Mouse (Mus musculus) midbrain, embryonic 15.5 days (tissue): ENCODE measurements at regions not wholly inside any gene's neighbourhood (a gene's known extent, or its start where the extent isn't known, plus 50 kb on each side); places are given as distances from the start of the nearest gene placed in this dataset.
"Not testable (repeated sequence)": the region's sequence is repeated elsewhere in the genome, so short reads cannot be mapped to it uniquely, and the experiment has no call there.

ENCODE experiments used
- ATAC-seq: fragments of 200-750 bp; cut with Nextera tagmentation; replicated peaks from 2 replicates; pipeline ENCODE4 v1.8.0; 2017; ENCODE audit warnings: moderate TSS enrichment
- H3K27ac ChIP-seq: fragments of 300-500 bp; sonication (generic); 2 replicates; pipeline ENCODE4 v1.5.1; 2015; ENCODE audit warnings: mild to moderate bottlenecking, inconsistent platforms
- H3K27me3 ChIP-seq: fragments of 300-500 bp; sonication (generic); replicated peaks from 2 replicates; pipeline ENCODE4 v1.6.1; 2015; ENCODE audit warnings: inconsistent platforms
- H3K36me3 ChIP-seq: fragments of 300-500 bp; sonication (generic); replicated peaks from 2 replicates; pipeline ENCODE4 v1.6.1; 2015; ENCODE audit warnings: inconsistent platforms
- H3K4me1 ChIP-seq: fragments of 300-500 bp; sonication (generic); 2 replicates; pipeline ENCODE4 v1.6.1; 2015; ENCODE audit warnings: inconsistent platforms
- H3K4me2 ChIP-seq: fragments of 300-500 bp; sonication (generic); 2 replicates; pipeline ENCODE4 v1.6.1; 2015; ENCODE audit warnings: inconsistent platforms, mild to moderate bottlenecking, moderate library complexity
- H3K4me3 ChIP-seq: fragments of 300-500 bp; sonication (generic); 2 replicates; pipeline ENCODE4 v1.5.1; 2015; ENCODE audit warnings: mild to moderate bottlenecking, inconsistent platforms
- H3K9ac ChIP-seq: fragments of 300-500 bp; sonication (generic); 2 replicates; pipeline ENCODE4 v1.6.1; 2015; ENCODE audit warnings: mild to moderate bottlenecking, inconsistent platforms
- H3K9me3 ChIP-seq: fragments of 300-500 bp; sonication (generic); 2 replicates; pipeline ENCODE4 v1.6.1; 2016; ENCODE audit warnings: inconsistent platforms
- WGBS: fragments of 180-500 bp; shearing (Covaris S2); methylation state at CpG from one replicate; pipeline ENCODE4 v1.1.7; 2015; ENCODE audit warnings: mixed read lengths; 5-methylcytosine and 5-hydroxymethylcytosine counted together

GRCm38 (mm10) chr7:73251187-73251740 is 124.0 kb upstream of the Rgma start:
- Histone ChIP-seq H3K27me3 (no peaks in the 10 kb centered on the region), H3K4me2 (no peak overlapping the region), H3K4me3 (no peak overlapping the region), H3K9me3 (no peaks in the 10 kb centered on the region), H3K36me3 (no peaks in the 10 kb centered on the region), H3K27ac (no peak overlapping the region), H3K9ac (no peak overlapping the region), H3K4me1 (0 out of 2 replicates have a peak, but pooled peaks cover 2% of the 10 kb centered on the region)
- ATAC-seq: no peak
- WGBS: 62% methylated on average over 6 of the region's 6 CpGs

DNA sequence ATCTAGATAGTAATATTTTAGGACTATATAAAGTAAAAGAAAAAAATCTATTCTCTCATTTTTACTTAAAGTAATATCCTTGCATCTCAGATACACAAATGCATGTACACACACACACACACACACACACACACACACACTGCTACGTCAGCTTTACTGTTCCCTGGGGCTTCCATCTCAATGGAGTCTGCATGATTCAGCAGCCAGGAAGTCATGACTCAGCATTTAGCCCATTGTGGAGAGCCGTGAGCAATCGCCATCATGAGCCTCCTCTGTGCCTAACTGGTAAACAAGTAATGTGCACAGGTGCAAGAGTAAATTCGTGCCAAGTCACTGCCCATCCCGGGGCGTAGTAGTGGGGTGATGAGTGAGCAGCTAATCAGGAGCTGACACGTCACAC is 120.3 kb upstream of the Rgma start:
- H3K27ac ChIP-seq, H3K27me3 ChIP-seq, H3K4me3 ChIP-seq, H3K9ac ChIP-seq, ATAC-seq, H3K4me1 ChIP-seq, H3K9me3 ChIP-seq, H3K4me2 ChIP-seq, H3K36me3 ChIP-seq: not testable (repeated sequence)
- 83% methylated on average over 7 of the region's 7 CpGs for WGBS

GRCm38 (mm10) chr7:73260140-73260539 is 115.2 kb upstream of the Rgma start:
- H3K27ac ChIP-seq: no peak overlapping the region
- no peak for ATAC-seq
- no peaks in the 10 kb centered on the region for H3K36me3 ChIP-seq
- H3K4me3 ChIP-seq: no peak overlapping the region
- WGBS: 94% methylated on average over 4 of the region's 4 CpGs
- H3K4me1 ChIP-seq: no peaks in the 10 kb centered on the region
- no peak overlapping the region for H3K9ac ChIP-seq
- no peak overlapping the region for H3K4me2 ChIP-seq
- no peaks in the 10 kb centered on the region for H3K9me3 ChIP-seq
- H3K27me3 ChIP-seq: no peaks in the 10 kb centered on the region

- no peak for ATAC-seq
- Histone ChIP-seq H3K27me3 (no peaks in the 10 kb centered on the region), H3K27ac (no peak overlapping the region), H3K36me3 (no peaks in the 10 kb centered on the region), H3K4me3 (no peak overlapping the region), H3K4me2 (no peak overlapping the region), H3K4me1 (no peaks in the 10 kb centered on the region), H3K9me3 (no peaks in the 10 kb centered on the region), H3K9ac (no peak overlapping the region)
- WGBS: 42% methylated on average over 5 of the region's 5 CpGs
Observed at GRCm38 (mm10) chr7:73261750-73262149, 113.6 kb upstream of the Rgma start.

- no peak overlapping the region for H3K27ac ChIP-seq
- H3K9me3 ChIP-seq: no peaks in the 10 kb centered on the region
- H3K36me3 ChIP-seq: no peaks in the 10 kb centered on the region
- ATAC-seq: no peak
- H3K4me2 ChIP-seq: no peak overlapping the region
- H3K4me1 ChIP-seq: no peaks in the 10 kb centered on the region
- H3K4me3 ChIP-seq: no peak overlapping the region
- H3K9ac ChIP-seq: no peak overlapping the region
- 24% methylated on average over 3 of the region's 3 CpGs for WGBS
- H3K27me3 ChIP-seq: no peaks in the 10 kb centered on the region
Observed at GRCm38 (mm10) chr7:73262526-73262925, 112.8 kb upstream of the Rgma start.

DNA sequence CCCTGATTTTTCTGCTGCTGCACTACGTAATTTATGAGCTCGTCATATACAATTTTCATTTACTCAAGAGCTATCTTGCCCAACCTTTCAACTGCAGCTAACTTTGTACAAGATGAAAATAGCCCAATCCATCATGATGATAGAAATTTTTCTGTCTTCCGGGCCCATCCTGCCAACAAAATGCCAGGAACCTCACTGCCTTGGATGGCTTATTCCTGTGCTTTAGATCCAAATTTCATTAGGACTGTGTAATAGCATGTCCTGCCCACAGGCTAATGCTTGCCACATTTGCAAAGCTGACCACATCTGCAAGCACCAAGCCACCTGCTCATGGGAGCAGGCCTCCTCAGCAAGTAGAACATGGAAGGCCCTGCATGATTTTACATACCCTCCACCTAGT is 105.7 kb upstream of the Rgma start:
- H3K4me3 ChIP-seq: no peak overlapping the region
- H3K36me3 ChIP-seq: no peaks in the 10 kb centered on the region
- no peak overlapping the region for H3K4me2 ChIP-seq
- no peak overlapping the region for H3K27ac ChIP-seq
- ATAC-seq: no peak
- 95% methylated on average over 3 of the region's 3 CpGs for WGBS
- H3K9ac ChIP-seq: no peak overlapping the region
- 0 out of 2 replicates have a peak, but pooled peaks cover 6% of the 10 kb centered on the region for H3K4me1 ChIP-seq
- H3K27me3 ChIP-seq: no peaks in the 10 kb centered on the region
- no peaks in the 10 kb centered on the region for H3K9me3 ChIP-seq

- Histone ChIP-seq H3K4me3 (no peak overlapping the region), H3K27me3 (no peaks in the 10 kb centered on the region), H3K9ac (no peak overlapping the region), H3K4me2 (no peak overlapping the region), H3K27ac (no peak overlapping the region), H3K36me3 (no peaks in the 10 kb centered on the region), H3K9me3 (no peaks in the 10 kb centered on the region), H3K4me1 (0 out of 2 replicates have a peak, but pooled peaks cover 6% of the 10 kb centered on the region)
- WGBS: 93% methylated on average over 1 of the region's 1 CpGs
- ATAC-seq: no peak
Observed at GRCm38 (mm10) chr7:73272787-73273186, 102.5 kb upstream of the Rgma start.

DNA sequence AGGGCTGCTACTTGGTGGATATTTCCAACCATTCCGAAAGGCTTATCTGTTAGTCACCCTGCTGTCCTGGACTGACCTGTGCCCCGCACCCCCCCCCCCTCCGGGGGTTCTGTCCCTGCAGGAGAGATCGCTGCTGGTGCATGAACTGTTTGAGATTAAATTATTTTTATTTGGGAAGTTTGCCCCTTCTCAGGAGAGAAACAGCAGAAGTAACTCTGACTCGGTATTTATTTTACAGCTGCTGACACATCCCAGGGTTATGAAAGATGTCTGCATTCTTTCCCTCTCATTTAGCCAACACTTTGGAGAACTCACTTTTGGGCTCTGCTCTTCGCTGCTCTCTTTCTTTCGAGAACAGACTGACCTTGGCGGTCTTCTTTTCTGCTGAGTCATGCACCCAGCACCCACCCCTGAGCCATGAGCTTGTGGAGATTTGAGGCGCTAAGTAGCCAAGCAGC is 99.5 kb upstream of the Rgma start:
- ATAC-seq: no peak
- Histone ChIP-seq H3K4me3 (no peak overlapping the region), H3K4me2 (no peak overlapping the region), H3K9ac (no peak overlapping the region), H3K4me1 (0 out of 2 replicates have a peak, but pooled peaks cover 6% of the 10 kb centered on the region), H3K27me3 (no peaks in the 10 kb centered on the region), H3K36me3 (no peaks in the 10 kb centered on the region), H3K27ac (no peak overlapping the region), H3K9me3 (no peaks in the 10 kb centered on the region)
- WGBS: 87% methylated on average over 9 of the region's 9 CpGs

- WGBS: 91% methylated on average over 6 of the region's 6 CpGs
- ATAC-seq: no peak
- H3K36me3 ChIP-seq: no peaks in the 10 kb centered on the region
- no peaks in the 10 kb centered on the region for H3K4me1 ChIP-seq
- no peak overlapping the region for H3K9ac ChIP-seq
- no peaks in the 10 kb centered on the region for H3K27me3 ChIP-seq
- H3K4me3 ChIP-seq: no peak overlapping the region
- H3K4me2 ChIP-seq: no peak overlapping the region
- no peak overlapping the region for H3K27ac ChIP-seq
- H3K9me3 ChIP-seq: no peaks in the 10 kb centered on the region
Observed at GRCm38 (mm10) chr7:73278616-73279015, 96.7 kb upstream of the Rgma start.

DNA sequence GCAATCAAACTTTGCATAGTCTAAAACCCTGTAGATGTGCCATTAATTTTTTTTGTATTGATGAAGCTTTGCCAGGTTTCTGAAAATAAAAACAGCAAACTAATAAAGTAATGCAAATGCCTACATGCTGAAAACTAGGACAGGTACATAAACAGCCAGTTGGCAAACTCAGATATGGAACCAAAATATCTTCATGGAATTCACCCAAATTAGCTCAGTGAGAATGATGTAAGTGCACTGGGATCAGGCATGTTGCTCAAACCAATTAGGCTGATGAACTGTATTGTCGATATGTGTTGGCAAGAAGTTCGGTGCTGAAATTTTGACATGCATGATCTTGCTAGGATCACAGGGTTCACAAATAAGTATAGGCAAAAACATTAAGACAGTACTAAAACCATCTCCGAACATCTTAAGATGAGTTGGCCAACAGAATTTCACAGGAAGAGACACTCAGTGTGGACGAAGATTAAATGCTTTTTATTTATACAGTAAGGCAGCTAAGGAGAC is 95.3 kb upstream of the Rgma start:
- Histone ChIP-seq H3K4me3 (no peak overlapping the region), H3K9ac (no peak overlapping the region), H3K27ac (no peak overlapping the region), H3K4me1 (no peaks in the 10 kb centered on the region), H3K9me3 (no peaks in the 10 kb centered on the region), H3K4me2 (no peak overlapping the region), H3K27me3 (no peaks in the 10 kb centered on the region), H3K36me3 (no peaks in the 10 kb centered on the region)
- no peak for ATAC-seq
- WGBS: 93% methylated on average over 4 of the region's 4 CpGs

DNA sequence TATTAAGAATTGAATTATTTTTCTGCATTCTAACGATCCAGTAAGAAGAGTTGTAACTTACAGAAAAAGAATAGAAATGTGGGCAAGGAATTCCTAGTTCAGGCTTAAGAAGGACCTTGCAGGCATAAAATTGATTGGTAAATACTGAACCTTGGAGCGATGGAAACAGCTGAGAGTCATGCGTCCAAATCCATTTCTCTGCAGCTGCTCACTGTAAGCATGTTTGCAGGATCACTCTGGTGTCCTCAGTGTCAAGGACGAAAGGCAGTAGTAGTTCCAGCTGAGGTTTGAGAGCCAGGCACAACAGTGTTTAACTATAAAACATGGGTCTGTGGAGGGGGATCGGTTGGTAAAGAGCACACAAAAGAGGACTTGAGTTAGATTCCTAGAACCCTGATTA is 89.1 kb upstream of the Rgma start:
- Histone ChIP-seq H3K4me1 (no peaks in the 10 kb centered on the region), H3K4me2 (no peak overlapping the region), H3K4me3 (no peak overlapping the region), H3K9ac (no peak overlapping the region), H3K27me3 (no peaks in the 10 kb centered on the region), H3K27ac (no peak overlapping the region), H3K36me3 (no peaks in the 10 kb centered on the region), H3K9me3 (no peaks in the 10 kb centered on the region)
- no peak for ATAC-seq
- 84% methylated on average over 5 of the region's 5 CpGs for WGBS

DNA sequence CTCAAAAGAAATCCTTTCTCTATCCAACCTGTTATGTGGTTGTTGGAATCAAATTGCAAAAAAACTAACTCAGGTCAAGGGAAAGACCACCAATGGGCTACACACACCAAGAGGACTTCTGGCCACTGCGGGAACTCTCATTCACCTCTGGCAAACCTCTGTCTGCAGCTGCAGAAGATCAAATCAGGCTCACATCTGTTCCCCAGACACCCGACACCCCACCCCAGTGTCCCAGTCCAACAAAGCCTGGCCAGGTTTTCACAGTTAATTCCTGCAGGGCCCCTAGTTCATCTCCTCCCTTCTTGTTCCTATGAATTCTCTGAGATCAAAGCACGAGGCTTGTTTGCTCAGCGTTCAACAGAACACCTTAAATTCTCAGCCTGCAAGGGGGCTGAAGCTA is 82.0 kb upstream of the Rgma start:
- no peak for ATAC-seq
- Histone ChIP-seq H3K4me2 (no peak overlapping the region), H3K27ac (no peak overlapping the region), H3K9ac (no peak overlapping the region), H3K4me3 (no peak overlapping the region), H3K27me3 (no peaks in the 10 kb centered on the region), H3K9me3 (no peaks in the 10 kb centered on the region), H3K36me3 (no peaks in the 10 kb centered on the region), H3K4me1 (no peaks in the 10 kb centered on the region)
- WGBS: 64% methylated on average over 4 of the region's 4 CpGs

DNA sequence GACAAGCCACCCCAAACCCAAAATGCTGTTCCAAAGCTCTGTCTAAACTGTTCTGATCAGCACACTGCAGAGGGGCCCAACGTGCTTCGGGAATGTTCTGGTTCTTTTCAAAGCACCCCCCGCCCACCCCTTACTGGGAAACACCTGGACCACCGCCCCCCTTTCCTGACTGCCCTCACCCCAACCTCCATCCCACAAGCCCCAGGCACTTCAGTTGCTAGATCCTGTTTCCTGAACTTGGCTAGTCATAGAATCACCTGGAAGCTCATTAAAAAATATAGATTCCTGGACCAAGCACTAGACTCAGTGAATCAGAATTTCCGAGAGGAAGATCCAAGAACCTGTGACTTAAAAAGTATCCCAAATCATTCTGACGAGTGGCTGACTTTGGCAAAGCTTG is 80.9 kb upstream of the Rgma start:
- Histone ChIP-seq H3K27ac (no peak overlapping the region), H3K4me3 (no peak overlapping the region), H3K27me3 (no peaks in the 10 kb centered on the region), H3K4me2 (no peak overlapping the region), H3K36me3 (no peaks in the 10 kb centered on the region), H3K9me3 (no peaks in the 10 kb centered on the region), H3K9ac (no peak overlapping the region), H3K4me1 (no peaks in the 10 kb centered on the region)
- ATAC-seq: no peak
- WGBS: 91% methylated on average over 6 of the region's 6 CpGs
